Mouse (Mus musculus): ENCODE data around the gene Syt9. TPM values are rescaled to one million over a fixed set of nuclear protein-coding genes. Genes with fewer than 3 reads are reported as not detected.

The Syt9 gene
- polyA plus RNA-seq, 1 experiment: 0.05 TPM

GRCm38 (mm10) chr7:107400061-107400799, 29.7 kb downstream of the Syt9 start:
- WGBS: 89% methylated on average over 15 of the region's 15 CpGs
- no peak overlapping the region for H3K27ac ChIP-seq (ENCODE audit: insufficient read depth, low read length)
- H3K4me3 ChIP-seq (ENCODE audit: extremely low read depth, insufficient read depth, insufficient read length): no peak overlapping the region
- TF ChIP-seq CTCF (IDR thresholded peaks at IDR 0.05; ENCODE audit: extremely low read depth, insufficient read depth, insufficient read length, insufficient replicate concordance): no peak
- no peak for TF ChIP-seq POLR2A (IDR thresholded peaks at IDR 0.05; ENCODE audit: low read depth, low read length)
- no peak for DNase-seq (ENCODE audit: low read depth in 1 of 2, low spot score in 2 of 2)
- no peaks in the 10 kb centered on the region for H3K27me3 ChIP-seq (ENCODE audit: control insufficient read depth, insufficient read depth, low read length)
- no peaks in the 10 kb centered on the region for H3K4me1 ChIP-seq (ENCODE audit: control insufficient read depth, insufficient read depth, insufficient read length)
- H3K36me3 ChIP-seq (ENCODE audit: control insufficient read depth, insufficient read depth, low read length): no peaks in the 10 kb centered on the region

- no peaks in the 10 kb centered on the region for H3K27me3 ChIP-seq (ENCODE audit: control insufficient read depth, insufficient read depth, low read length)
- TF ChIP-seq CTCF (IDR thresholded peaks at IDR 0.05; ENCODE audit: extremely low read depth, insufficient read depth, insufficient read length, insufficient replicate concordance) (no peak), POLR2A (IDR thresholded peaks at IDR 0.05; ENCODE audit: low read depth, low read length) (no peak)
- no peaks in the 10 kb centered on the region for H3K4me1 ChIP-seq (ENCODE audit: control insufficient read depth, insufficient read depth, insufficient read length)
- no peak overlapping the region for H3K4me3 ChIP-seq (ENCODE audit: extremely low read depth, insufficient read depth, insufficient read length)
- DNase-seq (ENCODE audit: low read depth in 1 of 2, low spot score in 2 of 2): no peak
- 88% methylated on average over 3 of the region's 3 CpGs for WGBS
- H3K36me3 ChIP-seq (ENCODE audit: control insufficient read depth, insufficient read depth, low read length): no peaks in the 10 kb centered on the region
- H3K27ac ChIP-seq (ENCODE audit: insufficient read depth, low read length): no peak overlapping the region
Observed at GRCm38 (mm10) chr7:107403261-107403660, 32.7 kb downstream of the Syt9 start.

DNA sequence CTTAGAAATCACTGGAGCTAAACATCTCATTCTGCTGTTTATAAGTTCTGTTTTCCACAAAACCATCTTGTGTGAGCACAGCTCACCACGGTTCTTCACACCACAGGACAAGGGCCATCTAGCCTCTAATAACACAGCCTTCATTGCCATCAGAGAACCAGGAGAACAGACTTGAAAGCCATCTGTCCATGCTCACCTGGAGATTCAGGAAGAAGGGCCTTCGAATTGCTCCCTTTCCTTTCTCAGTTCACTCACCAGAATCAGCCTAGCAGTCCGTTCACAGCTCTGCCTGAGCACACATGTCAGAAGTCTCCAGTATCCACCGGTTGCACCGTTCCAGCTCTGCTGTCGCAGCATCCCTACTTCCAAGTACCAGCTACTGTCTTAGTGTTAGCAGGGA, 44.4 kb downstream of the Syt9 start:
- no peak overlapping the region for H3K27ac ChIP-seq (ENCODE audit: insufficient read depth, low read length)
- 85% methylated on average over 6 of the region's 6 CpGs for WGBS
- DNase-seq (ENCODE audit: low read depth in 1 of 2, low spot score in 2 of 2): no peak
- H3K27me3 ChIP-seq (ENCODE audit: control insufficient read depth, insufficient read depth, low read length): no peaks in the 10 kb centered on the region
- no peak overlapping the region for H3K4me3 ChIP-seq (ENCODE audit: extremely low read depth, insufficient read depth, insufficient read length)
- no peaks in the 10 kb centered on the region for H3K4me1 ChIP-seq (ENCODE audit: control insufficient read depth, insufficient read depth, insufficient read length)
- TF ChIP-seq POLR2A (IDR thresholded peaks at IDR 0.05; ENCODE audit: low read depth, low read length) (no peak), CTCF (IDR thresholded peaks at IDR 0.05; ENCODE audit: extremely low read depth, insufficient read depth, insufficient read length, insufficient replicate concordance) (no peak)
- no peaks in the 10 kb centered on the region for H3K36me3 ChIP-seq (ENCODE audit: control insufficient read depth, insufficient read depth, low read length)

DNA sequence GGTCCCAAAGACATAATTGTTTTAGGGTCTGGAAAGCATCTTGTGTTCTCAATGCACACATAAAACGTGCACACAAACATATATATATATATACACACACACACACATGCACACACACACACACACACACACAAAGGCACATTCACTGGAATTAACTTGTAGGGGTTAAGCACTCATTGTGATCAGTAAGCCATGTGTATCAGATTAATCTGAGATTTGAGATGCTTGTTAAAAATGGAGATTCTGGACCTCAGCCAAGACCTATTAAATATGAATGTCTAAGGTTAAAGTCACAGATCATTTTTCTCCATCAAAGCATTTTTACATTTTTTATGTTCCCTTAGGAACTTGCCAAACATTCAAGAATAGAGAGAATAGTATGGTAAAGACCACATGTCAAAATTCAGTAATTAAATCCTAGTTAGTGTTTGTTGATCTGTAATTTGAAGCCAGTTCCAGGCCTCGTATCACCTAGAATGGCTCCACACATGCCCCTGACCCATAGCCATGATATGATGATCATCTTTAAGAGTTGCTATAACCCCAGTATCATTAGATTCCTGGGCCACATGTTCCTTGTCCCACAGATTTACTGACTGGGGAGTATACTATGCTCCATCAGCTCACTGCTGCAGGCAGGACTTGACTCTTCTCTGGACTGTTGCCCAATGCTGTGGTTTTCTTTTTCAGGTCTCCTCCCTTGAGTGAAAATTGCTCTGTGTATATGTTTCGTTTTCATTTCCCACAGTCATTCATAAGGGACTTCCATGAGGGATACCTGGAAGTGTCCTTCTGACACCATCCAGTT, 46.7 kb downstream of the Syt9 start:
- 63% methylated on average over 3 of the region's 3 CpGs for WGBS
- Histone ChIP-seq H3K27ac (ENCODE audit: insufficient read depth, low read length) (no peak overlapping the region), H3K36me3 (ENCODE audit: control insufficient read depth, insufficient read depth, low read length) (no peaks in the 10 kb centered on the region), H3K4me1 (ENCODE audit: control insufficient read depth, insufficient read depth, insufficient read length) (no peaks in the 10 kb centered on the region), H3K27me3 (ENCODE audit: control insufficient read depth, insufficient read depth, low read length) (no peaks in the 10 kb centered on the region), H3K4me3 (ENCODE audit: extremely low read depth, insufficient read depth, insufficient read length) (no peak overlapping the region)
- no peak for DNase-seq (ENCODE audit: low read depth in 1 of 2, low spot score in 2 of 2)
- TF ChIP-seq CTCF (IDR thresholded peaks at IDR 0.05; ENCODE audit: extremely low read depth, insufficient read depth, insufficient read length, insufficient replicate concordance) (no peak), POLR2A (IDR thresholded peaks at IDR 0.05; ENCODE audit: low read depth, low read length) (no peak)

GRCm38 (mm10) chr7:107437381-107437780, 66.9 kb downstream of the Syt9 start:
- H3K36me3 ChIP-seq (ENCODE audit: control insufficient read depth, insufficient read depth, low read length): no peaks in the 10 kb centered on the region
- no peak for DNase-seq (ENCODE audit: low read depth in 1 of 2, low spot score in 2 of 2)
- no peak overlapping the region for H3K27ac ChIP-seq (ENCODE audit: insufficient read depth, low read length)
- WGBS: 83% methylated on average over 3 of the region's 3 CpGs
- H3K4me3 ChIP-seq (ENCODE audit: extremely low read depth, insufficient read depth, insufficient read length): no peak overlapping the region
- no peak for TF ChIP-seq CTCF (IDR thresholded peaks at IDR 0.05; ENCODE audit: extremely low read depth, insufficient read depth, insufficient read length, insufficient replicate concordance)
- no peak for TF ChIP-seq POLR2A (IDR thresholded peaks at IDR 0.05; ENCODE audit: low read depth, low read length)
- no peaks in the 10 kb centered on the region for H3K4me1 ChIP-seq (ENCODE audit: control insufficient read depth, insufficient read depth, insufficient read length)
- no peaks in the 10 kb centered on the region for H3K27me3 ChIP-seq (ENCODE audit: control insufficient read depth, insufficient read depth, low read length)

DNA sequence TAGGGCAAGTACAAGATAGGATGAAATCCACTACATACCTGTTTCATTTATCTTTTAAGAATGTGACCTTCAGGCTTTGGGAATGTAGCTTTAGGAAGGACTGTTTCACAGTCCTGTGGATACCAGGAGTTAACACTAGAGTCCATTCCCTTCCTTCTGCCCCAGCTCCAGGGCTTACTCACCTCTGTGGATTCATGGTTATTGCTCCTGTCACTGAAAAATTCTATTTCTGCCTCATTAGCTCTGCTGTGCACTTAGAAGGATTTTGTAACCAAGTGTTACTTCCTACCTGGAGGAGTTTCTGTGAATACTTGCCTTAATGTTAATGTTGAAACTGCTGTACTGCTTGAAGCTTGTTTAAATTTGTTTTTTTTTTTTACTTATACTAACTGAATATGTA, 74.1 kb downstream of the Syt9 start:
- DNase-seq (ENCODE audit: low read depth in 1 of 2, low spot score in 2 of 2): no peak
- TF ChIP-seq CTCF (IDR thresholded peaks at IDR 0.05; ENCODE audit: extremely low read depth, insufficient read depth, insufficient read length, insufficient replicate concordance) (no peak), POLR2A (IDR thresholded peaks at IDR 0.05; ENCODE audit: low read depth, low read length) (no peak)
- no peaks in the 10 kb centered on the region for H3K27me3 ChIP-seq (ENCODE audit: control insufficient read depth, insufficient read depth, low read length)
- no peaks in the 10 kb centered on the region for H3K4me1 ChIP-seq (ENCODE audit: control insufficient read depth, insufficient read depth, insufficient read length)
- no peaks in the 10 kb centered on the region for H3K36me3 ChIP-seq (ENCODE audit: control insufficient read depth, insufficient read depth, low read length)
- H3K27ac ChIP-seq (ENCODE audit: insufficient read depth, low read length): no peak overlapping the region
- no peak overlapping the region for H3K4me3 ChIP-seq (ENCODE audit: extremely low read depth, insufficient read depth, insufficient read length)

DNA sequence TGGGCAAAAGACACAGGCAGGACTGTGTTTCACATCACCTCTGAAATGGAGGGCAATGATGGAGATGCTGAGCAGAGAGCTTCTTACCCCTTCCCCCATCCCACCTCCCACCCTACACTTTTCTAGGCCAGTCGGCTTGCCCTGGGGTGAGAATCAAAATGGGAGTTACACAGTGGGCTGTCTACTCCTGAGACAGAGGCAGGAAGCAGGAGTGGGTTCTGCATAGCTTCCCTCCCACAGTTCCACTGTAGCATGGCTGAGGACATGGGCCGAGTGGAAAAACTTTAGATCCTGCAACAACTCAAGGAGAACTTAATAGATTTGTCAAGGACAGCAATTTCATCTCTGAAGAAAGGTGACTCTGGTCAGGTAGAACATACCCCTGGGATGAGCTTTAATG, 84.1 kb downstream of the Syt9 start:
- no peak for TF ChIP-seq POLR2A (IDR thresholded peaks at IDR 0.05; ENCODE audit: low read depth, low read length)
- no peak for TF ChIP-seq CTCF (IDR thresholded peaks at IDR 0.05; ENCODE audit: extremely low read depth, insufficient read depth, insufficient read length, insufficient replicate concordance)
- Histone ChIP-seq H3K36me3 (ENCODE audit: control insufficient read depth, insufficient read depth, low read length) (no peaks in the 10 kb centered on the region), H3K27me3 (ENCODE audit: control insufficient read depth, insufficient read depth, low read length) (no peaks in the 10 kb centered on the region), H3K4me3 (ENCODE audit: extremely low read depth, insufficient read depth, insufficient read length) (no peak overlapping the region), H3K4me1 (ENCODE audit: control insufficient read depth, insufficient read depth, insufficient read length) (no peaks in the 10 kb centered on the region), H3K27ac (ENCODE audit: insufficient read depth, low read length) (no peak overlapping the region)
- WGBS: 75% methylated on average over 2 of the region's 2 CpGs
- no peak for DNase-seq (ENCODE audit: low read depth in 1 of 2, low spot score in 2 of 2)

All from spleen, adult 2 months (tissue).